Mouse (Mus musculus) embryonic facial prominence, embryonic 10.5 days (tissue): ENCODE data around the gene Ccnb2. TPM values are rescaled to one million over a fixed set of nuclear protein-coding genes. Genes with fewer than 3 reads are reported as not detected.
A peak's percentile ranks its signal among the peaks of the same experiment; 100 is the strongest.

Experiments used
- DNase-seq: peaks from one replicate; pipeline ENCODE4 v3.0.0-alpha.2; 2017; ENCODE audit warnings: low spot score
- H3K27ac ChIP-seq: fragments of 300-500 bp; sonication (generic); replicated peaks from 2 replicates; pipeline ENCODE4 v1.5.1; 2016; ENCODE audit warnings: mild to moderate bottlenecking
- H3K27me3 ChIP-seq: fragments of 300-500 bp; sonication (generic); replicated peaks from 2 replicates; pipeline ENCODE4 v1.6.1; 2016; ENCODE audit warnings: low read depth, mild to moderate bottlenecking; ENCODE audit not compliant: poor library complexity, severe bottlenecking
- H3K36me3 ChIP-seq: fragments of 300-500 bp; sonication (generic); replicated peaks from 2 replicates; pipeline ENCODE4 v1.6.1; 2016; ENCODE audit warnings: mild to moderate bottlenecking, moderate library complexity
- H3K4me1 ChIP-seq: fragments of 300-500 bp; sonication (generic); 2 replicates; pipeline ENCODE4 v1.6.1; 2016
- H3K4me3 ChIP-seq: fragments of 300-500 bp; sonication (generic); 2 replicates; pipeline ENCODE4 v1.5.1; 2016; ENCODE audit warnings: mild to moderate bottlenecking, moderate library complexity
- H3K9me3 ChIP-seq: fragments of 300-500 bp; sonication (generic); 2 replicates; pipeline ENCODE4 v1.6.1; 2016; ENCODE audit warnings: mild to moderate bottlenecking
- WGBS: fragments of 180-500 bp; shearing (Covaris S2); methylation state at CpG from one replicate; pipeline ENCODE4 v1.1.7; 2016; 5-methylcytosine and 5-hydroxymethylcytosine counted together
- polyA plus RNA-seq: library from polyadenylated mRNA; unstranded; fragments of >200 nt; fragmentation: Nextera tagmentation; extraction: Ambion mirVana; gene quantifications from 2 replicates; pipeline ENCODE4 v1.2.1, GENCODE M21; 2016

The Ccnb2 gene
- polyA plus RNA-seq, 1 experiment from 2014 or later: 215 TPM

GRCm38 (mm10) chr9:70396083-70396482 is 25.3 kb downstream of the Ccnb2 start:
- no peak overlapping the region for H3K27ac ChIP-seq
- 85% methylated on average over 2 of the region's 2 CpGs for WGBS
- H3K36me3 ChIP-seq: peaks cover 26% of the 10 kb centered on the region
- H3K4me1 ChIP-seq: peaks cover 6% of the 10 kb centered on the region; the same call in 1 of the 2 replicates
- H3K9me3 ChIP-seq: no peaks in the 10 kb centered on the region
- H3K4me3 ChIP-seq: no peak overlapping the region
- DNase-seq: no peak
- no peaks in the 10 kb centered on the region for H3K27me3 ChIP-seq

- H3K36me3 ChIP-seq: peaks cover 26% of the 10 kb centered on the region
- peaks cover 6% of the 10 kb centered on the region; the same call in 1 of the 2 replicates for H3K4me1 ChIP-seq
- no peaks in the 10 kb centered on the region for H3K9me3 ChIP-seq
- WGBS: 85% methylated on average over 12 of the region's 12 CpGs
- no peak overlapping the region for H3K4me3 ChIP-seq
- DNase-seq: peak; percentile 26
- no peak overlapping the region for H3K27ac ChIP-seq
- no peaks in the 10 kb centered on the region for H3K27me3 ChIP-seq
Observed at GRCm38 (mm10) chr9:70395617-70396016, 25.7 kb downstream of the Ccnb2 start.

GRCm38 (mm10) chr9:70392563-70392907 is 28.8 kb downstream of the Ccnb2 start:
- no peaks in the 10 kb centered on the region for H3K9me3 ChIP-seq
- 31% methylated on average over 6 of the region's 6 CpGs for WGBS
- DNase-seq: peak; percentile 43
- H3K27me3 ChIP-seq: no peaks in the 10 kb centered on the region
- H3K4me1 ChIP-seq: peaks cover 6% of the 10 kb centered on the region; the same call in 1 of the 2 replicates
- H3K4me3 ChIP-seq: no peak overlapping the region
- H3K36me3 ChIP-seq: peaks cover 15% of the 10 kb centered on the region
- H3K27ac ChIP-seq: no peak overlapping the region

- Histone ChIP-seq H3K36me3 (peaks cover 15% of the 10 kb centered on the region), H3K27me3 (no peaks in the 10 kb centered on the region), H3K9me3 (no peaks in the 10 kb centered on the region), H3K4me1 (peaks cover 6% of the 10 kb centered on the region; the same call in 1 of the 2 replicates), H3K27ac (no peak overlapping the region), H3K4me3 (no peak overlapping the region)
- WGBS: 83% methylated on average over 12 of the region's 12 CpGs
- DNase-seq: no peak
Observed at GRCm38 (mm10) chr9:70391660-70392562, 29.4 kb downstream of the Ccnb2 start.

- Histone ChIP-seq H3K4me1 (peaks cover 6% of the 10 kb centered on the region; the same call in 1 of the 2 replicates), H3K36me3 (peaks cover 12% of the 10 kb centered on the region), H3K4me3 (no peak overlapping the region), H3K27ac (no peak overlapping the region), H3K27me3 (no peaks in the 10 kb centered on the region), H3K9me3 (no peaks in the 10 kb centered on the region)
- WGBS: 87% methylated on average over 5 of the region's 5 CpGs
- no peak for DNase-seq
Observed at GRCm38 (mm10) chr9:70391042-70391441, 30.3 kb downstream of the Ccnb2 start.

- Histone ChIP-seq H3K4me1 (peaks cover 6% of the 10 kb centered on the region; the same call in 1 of the 2 replicates), H3K36me3 (peaks cover 16% of the 10 kb centered on the region; the same call in 1 of the 2 replicates), H3K27me3 (no peaks in the 10 kb centered on the region), H3K27ac (no peak overlapping the region), H3K9me3 (no peaks in the 10 kb centered on the region), H3K4me3 (no peak overlapping the region)
- DNase-seq: no peak
- 91% methylated on average over 3 of the region's 3 CpGs for WGBS
Observed at GRCm38 (mm10) chr9:70389548-70389947, 31.8 kb downstream of the Ccnb2 start.

- H3K9me3 ChIP-seq: no peaks in the 10 kb centered on the region
- no peak for DNase-seq
- WGBS: 88% methylated on average over 4 of the region's 4 CpGs
- peaks cover 5% of the 10 kb centered on the region; the same call in 1 of the 2 replicates for H3K4me1 ChIP-seq
- no peak overlapping the region for H3K27ac ChIP-seq
- H3K27me3 ChIP-seq: no peaks in the 10 kb centered on the region
- H3K36me3 ChIP-seq: peaks cover 25% of the 10 kb centered on the region
- H3K4me3 ChIP-seq: no peak overlapping the region
Observed at GRCm38 (mm10) chr9:70387410-70388119, 33.8 kb downstream of the Ccnb2 start.

GRCm38 (mm10) chr9:70384958-70385728 is 36.2 kb downstream of the Ccnb2 start:
- H3K4me3 ChIP-seq: no peak overlapping the region
- H3K27me3 ChIP-seq: no peaks in the 10 kb centered on the region
- H3K27ac ChIP-seq: no peak overlapping the region
- WGBS: 84% methylated on average over 18 of the region's 18 CpGs
- H3K36me3 ChIP-seq: peaks cover 25% of the 10 kb centered on the region
- H3K4me1 ChIP-seq: no peaks in the 10 kb centered on the region
- H3K9me3 ChIP-seq: no peaks in the 10 kb centered on the region
- DNase-seq: no peak

- H3K27ac ChIP-seq: no peak overlapping the region
- H3K4me1 ChIP-seq: no peaks in the 10 kb centered on the region
- no peak for DNase-seq
- no peaks in the 10 kb centered on the region for H3K9me3 ChIP-seq
- peaks cover 25% of the 10 kb centered on the region for H3K36me3 ChIP-seq
- 94% methylated on average over 4 of the region's 4 CpGs for WGBS
- no peak overlapping the region for H3K4me3 ChIP-seq
- no peaks in the 10 kb centered on the region for H3K27me3 ChIP-seq
Observed at GRCm38 (mm10) chr9:70384494-70384893, 36.9 kb downstream of the Ccnb2 start.

GRCm38 (mm10) chr9:70383750-70384149 is 37.6 kb downstream of the Ccnb2 start:
- Histone ChIP-seq H3K36me3 (peaks cover 29% of the 10 kb centered on the region), H3K4me3 (no peak overlapping the region), H3K27ac (no peak overlapping the region), H3K4me1 (no peaks in the 10 kb centered on the region), H3K9me3 (no peaks in the 10 kb centered on the region), H3K27me3 (no peaks in the 10 kb centered on the region)
- DNase-seq: peak; percentile 25
- 79% methylated on average over 10 of the region's 10 CpGs for WGBS

- no peaks in the 10 kb centered on the region for H3K9me3 ChIP-seq
- WGBS: 87% methylated on average over 12 of the region's 12 CpGs
Observed at GRCm38 (mm10) chr9:70382091-70382490, 39.3 kb downstream of the Ccnb2 start.

More at GRCm38 (mm10) chr9:70382091-70382490, 39.3 kb downstream of the Ccnb2 start:
- Histone ChIP-seq H3K4me3 (no peak overlapping the region), H3K36me3 (peaks cover 45% of the 10 kb centered on the region), H3K27me3 (no peaks in the 10 kb centered on the region), H3K27ac (no peak overlapping the region), H3K4me1 (no peaks in the 10 kb centered on the region)
- no peak for DNase-seq
